Mouse (Mus musculus) lung, adult 2 months (tissue): Measurements from ENCODE around the gene Slc16a7.

Experiments
- CTCF ChIP-seq: fragments of 200-500 bp; IDR thresholded peaks from 2 replicates; pipeline ENCODE4 v1.5.1; 2011; ENCODE audit warnings: mild to moderate bottlenecking, low read length, control low read depth; ENCODE audit not compliant: insufficient read depth
- POLR2A ChIP-seq: fragments of 200-500 bp; IDR thresholded peaks from 2 replicates; pipeline ENCODE4 v1.6.1; 2011; ENCODE audit warnings: low read depth, mild to moderate bottlenecking, control low read depth, low read length, borderline replicate concordance; ENCODE audit errors: extremely low read depth

- TF ChIP-seq POLR2A (no peak), CTCF (no peak)
Observed at GRCm38 (mm10) chr10:125317317-125317716, 71.9 kb downstream of the Slc16a7 start.
